Mouse (Mus musculus) lung, postnatal 14 days (tissue): Measurements from ENCODE around the gene Snu13.

Experiments
- DNase-seq: peaks from one replicate; pipeline ENCODE4 v3.0.0; 2021

The Snu13 gene

GRCm38 (mm10) chr15:82047080-82047883 lies at the start of gene Snu13:
Snu13 (minus strand) TSS chr15:82047598.
- DNase-seq, result peak; percentile 95

DNA sequence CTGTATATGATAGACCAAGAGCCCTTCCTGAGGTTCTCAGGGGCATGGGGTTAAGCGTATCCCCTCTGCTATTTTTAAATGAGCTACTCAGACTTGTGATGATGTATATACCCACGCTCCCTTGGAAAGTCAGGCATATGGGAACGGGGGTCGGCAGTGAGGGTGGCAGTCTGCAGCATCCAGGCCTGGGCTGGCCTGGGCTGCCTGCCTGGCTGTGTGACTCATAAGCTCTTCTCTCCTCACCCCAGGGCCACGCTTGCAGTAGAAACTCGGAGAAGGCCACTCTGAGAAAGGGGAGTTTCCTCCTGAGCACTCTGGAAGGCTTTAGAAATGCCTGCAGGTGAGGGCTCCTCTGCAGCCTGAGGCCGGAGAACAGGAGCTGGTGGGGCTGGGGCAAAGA lies 43.7 kb upstream of the Snu13 start:
- DNase-seq, result no peak

- DNase-seq, result no peak
Measured at GRCm38 (mm10) chr15:82087266-82087665, 39.9 kb upstream of the Snu13 start.

- DNase-seq, result no peak
Measured at GRCm38 (mm10) chr15:82086131-82086530, 38.7 kb upstream of the Snu13 start.

DNA sequence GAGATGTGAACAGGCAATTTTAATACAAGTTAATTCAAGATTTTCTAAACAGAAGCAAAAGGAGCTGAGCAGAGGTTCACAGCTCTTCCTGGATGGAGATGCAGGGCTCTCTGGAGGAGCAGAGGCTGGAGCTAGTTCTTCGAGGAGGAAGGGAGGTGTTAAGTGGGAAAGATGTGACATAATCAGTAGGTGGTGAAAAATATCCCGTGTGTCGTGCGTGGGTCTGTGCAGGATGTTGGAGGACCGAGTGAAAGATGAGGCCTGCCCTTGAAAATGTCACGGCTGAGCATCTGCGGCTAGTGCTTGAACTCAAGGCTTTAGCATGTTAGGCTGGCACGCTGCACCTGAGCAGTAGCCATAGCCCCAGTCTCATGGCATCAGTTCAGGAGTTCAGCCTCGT lies 38.2 kb upstream of the Snu13 start:
- DNase-seq, result no peak

- peak; percentile 2 for DNase-seq
Measured at GRCm38 (mm10) chr15:82081161-82081560, 33.8 kb upstream of the Snu13 start.

- DNase-seq, result no peak
Measured at GRCm38 (mm10) chr15:82079883-82080282, 32.5 kb upstream of the Snu13 start.

GRCm38 (mm10) chr15:82073490-82073889 lies 26.1 kb upstream of the Snu13 start:
- no peak for DNase-seq

GRCm38 (mm10) chr15:82071816-82072469 lies 24.5 kb upstream of the Snu13 start:
- DNase-seq, result no peak

DNA sequence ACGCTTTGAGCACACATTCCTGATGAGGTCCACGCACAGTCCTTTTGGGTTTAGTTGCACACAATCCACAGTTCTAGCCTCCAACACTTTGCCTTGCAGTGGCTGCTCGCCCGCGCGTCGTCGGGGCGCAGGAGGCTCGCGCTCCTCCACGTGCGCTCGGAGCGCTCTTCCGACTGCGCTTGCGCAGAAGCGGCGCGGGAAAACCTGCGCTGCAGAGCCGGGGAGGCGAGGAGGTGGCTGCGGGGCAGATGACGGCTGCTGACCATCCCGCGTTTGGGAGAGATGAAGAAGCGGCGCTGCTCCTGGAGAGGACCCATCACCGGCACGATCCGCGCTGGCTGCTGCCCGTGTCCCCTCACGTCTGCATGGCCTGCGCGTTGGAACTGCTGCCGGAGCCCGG lies 22.5 kb upstream of the Snu13 start, which contains the start of gene Mei1:
Gene Mei1 (plus strand): TSS at position 99 of the 400 bp plus-strand sequence.
- DNase-seq, result no peak

DNA sequence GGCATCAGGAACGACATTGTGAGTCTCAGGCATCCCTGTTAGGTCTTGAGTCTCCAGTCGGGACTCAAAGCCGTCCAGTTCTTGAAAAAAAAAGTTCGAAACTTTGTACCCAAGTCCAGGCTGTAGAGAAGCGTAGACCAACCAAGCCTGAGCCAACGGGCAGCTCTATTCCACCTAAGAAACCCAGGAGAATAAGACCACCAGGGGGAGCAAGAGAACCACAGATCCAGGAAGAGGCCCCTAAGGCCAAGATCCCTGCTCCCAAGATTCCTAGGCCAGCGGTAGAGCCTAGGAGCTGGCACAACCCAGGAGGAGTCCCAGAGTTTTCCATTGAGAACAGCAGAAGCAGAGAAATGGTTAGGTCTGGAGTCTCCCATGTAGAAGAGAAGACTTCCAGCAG lies 18.1 kb upstream of the Snu13 start:
- peak; percentile 85 for DNase-seq

DNA sequence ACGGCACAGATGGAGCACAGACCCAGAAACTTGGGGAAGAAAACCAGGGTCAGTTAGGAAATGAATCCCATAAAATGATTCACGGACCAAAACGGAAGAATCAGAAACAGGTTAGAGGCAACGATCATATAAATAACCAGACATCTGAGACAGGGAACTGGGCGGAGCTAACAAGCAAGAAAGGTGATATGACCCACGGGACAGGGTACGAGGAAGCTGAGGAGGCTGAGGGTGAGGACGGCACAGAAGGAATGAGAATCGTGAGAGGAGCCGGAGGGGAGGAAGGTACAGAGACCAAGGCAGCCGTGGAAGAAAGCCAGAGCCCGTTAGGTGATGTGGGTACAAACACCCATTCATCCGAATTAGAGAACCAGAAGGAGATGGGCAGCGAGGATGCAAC lies 16.5 kb upstream of the Snu13 start:
- no peak for DNase-seq

- DNase-seq, result no peak
Measured at GRCm38 (mm10) chr15:82058719-82059201, 11.4 kb upstream of the Snu13 start, which contains the start of gene 4930407I10Rik. 4930407I10Rik (plus strand) TSS chr15:82059151.

DNA sequence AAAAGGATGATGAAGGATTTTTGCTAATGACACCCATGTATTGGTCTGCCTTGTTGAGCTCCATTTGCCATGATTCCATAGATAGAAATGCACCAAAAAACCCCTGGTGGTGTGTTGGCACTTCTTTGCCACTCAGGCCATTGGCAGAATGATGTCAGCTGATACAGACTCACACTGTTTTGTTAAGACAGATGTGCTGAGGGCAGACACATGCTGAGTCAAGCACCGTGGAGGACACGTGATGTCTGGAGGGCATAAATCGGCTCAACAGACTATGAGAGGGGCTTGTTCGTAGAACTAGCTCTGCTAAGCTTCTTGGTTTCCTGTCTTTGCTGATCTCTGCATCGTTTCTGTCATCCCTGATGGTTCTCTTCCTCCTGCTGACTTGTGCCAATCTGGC lies 5.1 kb upstream of the Snu13 start:
- no peak for DNase-seq

DNA sequence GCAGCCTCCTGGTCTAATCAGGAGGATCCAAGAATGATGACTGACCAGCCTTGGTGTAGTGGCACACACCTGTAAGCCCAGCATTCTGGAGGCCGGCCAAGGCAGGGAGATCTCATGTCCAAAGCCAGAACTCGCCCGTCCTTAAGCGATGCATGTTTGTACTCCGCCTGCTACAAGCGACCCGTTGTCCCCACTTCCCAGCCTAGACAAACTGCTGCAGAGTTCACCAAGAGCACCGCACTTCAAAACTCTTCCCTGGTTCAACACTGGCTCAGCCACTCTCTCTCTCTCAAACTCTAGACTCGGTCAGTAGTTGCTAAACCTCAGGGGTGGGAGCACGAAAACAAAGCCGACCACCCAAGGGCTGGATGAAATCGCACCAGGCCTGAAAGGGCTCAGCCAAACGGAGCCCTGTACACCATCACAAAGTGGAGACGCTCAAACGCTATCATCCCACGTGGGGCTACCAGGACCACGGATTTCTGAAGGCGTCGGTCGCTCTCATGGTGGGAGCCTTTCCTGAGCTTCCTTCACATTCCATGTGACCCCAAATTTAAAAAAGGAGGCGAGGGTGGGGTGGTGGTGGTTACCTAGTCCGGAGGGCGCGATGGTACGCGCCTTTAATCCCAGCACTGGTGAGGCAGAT lies 1.0 kb downstream of the Snu13 start:
- peak; percentile 4 for DNase-seq

- peak; percentile 9 for DNase-seq
Measured at GRCm38 (mm10) chr15:82044166-82044784, 3.1 kb downstream of the Snu13 start.

DNA sequence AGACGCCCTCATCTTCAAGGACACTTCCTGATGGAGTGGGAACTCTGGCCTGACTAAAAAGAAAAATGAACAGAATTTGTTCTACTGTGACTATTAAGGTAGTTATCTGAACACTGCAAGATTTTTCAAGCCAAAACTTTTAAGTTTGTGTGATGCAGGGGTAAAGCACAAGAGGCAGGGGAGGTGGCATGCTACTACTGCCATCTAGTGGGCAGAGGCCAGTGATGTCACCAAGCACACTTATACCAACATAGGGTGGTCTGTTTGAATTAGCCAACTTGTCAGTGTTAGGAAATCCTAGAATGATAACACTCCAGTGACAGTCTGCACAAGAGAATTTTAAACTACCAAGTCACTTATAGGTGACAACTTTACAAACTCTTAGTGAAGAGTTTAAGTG lies 6.7 kb downstream of the Snu13 start:
- DNase-seq, result peak; percentile 44

- peak; percentile 39 for DNase-seq
Measured at GRCm38 (mm10) chr15:82035904-82036689, 11.3 kb downstream of the Snu13 start.

DNA sequence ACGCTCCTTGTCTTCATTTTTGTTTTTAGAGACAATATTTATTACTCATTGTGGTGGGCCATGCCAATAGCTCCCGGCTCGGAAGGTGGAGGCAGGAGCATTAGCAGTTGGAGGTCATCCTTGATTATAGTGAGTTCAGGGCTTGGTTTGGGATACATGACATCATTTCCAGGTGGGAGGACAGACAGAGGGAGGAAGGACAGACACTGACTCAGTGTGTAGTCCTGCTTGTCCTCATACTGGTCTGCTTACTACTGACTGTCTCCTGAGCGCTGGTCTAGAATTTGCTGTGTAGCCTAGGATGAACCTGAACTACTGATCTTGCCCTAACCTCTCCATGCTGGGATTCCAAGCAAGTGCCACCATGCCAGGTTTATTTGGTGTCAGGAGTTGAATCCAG lies 13.6 kb downstream of the Snu13 start, which contains the start of gene Desi1:
Gene Desi1 (minus strand): TSS at position 101 of the 400 bp plus-strand sequence.
- DNase-seq, result no peak

- no peak for DNase-seq
Measured at GRCm38 (mm10) chr15:82032386-82032785, 15.0 kb downstream of the Snu13 start.

- DNase-seq, result peak; percentile 4
Measured at GRCm38 (mm10) chr15:82027726-82028125, 19.7 kb downstream of the Snu13 start.

- DNase-seq, result no peak
Measured at GRCm38 (mm10) chr15:82027276-82027675, 20.1 kb downstream of the Snu13 start.
